Mouse (Mus musculus) right cerebral cortex, postnatal 10 days (tissue): ENCODE results near the gene Olfr1240.

Source experiments
- DNase-seq, 2 experiments: peaks; one replicate each; pipeline ENCODE4 v3.0.0; 2021; ENCODE audit warnings: low spot score in 2 of 2

Gene Olfr1240

GRCm38 (mm10) chr2:89442900-89443299 is at the start of gene Olfr1240:
Gene Olfr1240 (minus strand): TSS chr2:89443000.
- no peak for DNase-seq

- no peak for DNase-seq
Observed at GRCm38 (mm10) chr2:89487026-89487425, 44.2 kb upstream of the Olfr1240 start, which contains the start of gene Olfr1241. Gene Olfr1241 (minus strand): TSS chr2:89487126.

GRCm38 (mm10) chr2:89420307-89420706 is 22.5 kb downstream of the Olfr1240 start, which contains the start of gene Olfr1239:
Gene Olfr1239 (minus strand): TSS chr2:89420407.
- no peak for DNase-seq

- DNase-seq, result no peak
Observed at GRCm38 (mm10) chr2:89414557-89414956, 28.2 kb downstream of the Olfr1240 start.

GRCm38 (mm10) chr2:89409576-89409975 is 33.2 kb downstream of the Olfr1240 start, which contains the start of gene Olfr1238:
Gene Olfr1238 (minus strand): TSS chr2:89409676.
- no peak for DNase-seq

GRCm38 (mm10) chr2:89400882-89401281 is 41.9 kb downstream of the Olfr1240 start:
- no peak for DNase-seq
